Mouse (Mus musculus) left cerebral cortex, adult 2 months (tissue): ENCODE results near the gene Gm1043. TPM values are rescaled to one million over a fixed set of nuclear protein-coding genes. Genes with fewer than 3 reads are reported as not detected.

Source experiments
- DNase-seq, 2 experiments: peaks; one replicate each; pipeline ENCODE4 v3.0.0; 2021 to 2022; ENCODE audit warnings: low spot score in 2 of 2, mixed read lengths in 1 of 2; ENCODE audit errors: extremely low spot score in 1 of 2
- H3K27ac ChIP-seq: fragments of 200-600 bp; 2 replicates; pipeline ENCODE4 v1.8.1; 2022
- H3K4me3 ChIP-seq: fragments of 200-600 bp; 2 replicates; pipeline ENCODE4 v1.8.1; 2022
- CTCF ChIP-seq: fragments of 200-600 bp; IDR thresholded peaks from 2 replicates; pipeline ENCODE4 v1.8.1; 2022; ENCODE audit warnings: antibody characterized with exemption, mild to moderate bottlenecking, moderate library complexity
- intact Hi-C: fragments of 180-260 bp; cut with DNase I; formaldehyde crosslinking; loops from one replicate; pipeline ENCODE4 v1.15.1; 2025
- total RNA-seq, 2 experiments: library from RNA; stranded (reverse); gene quantifications; 2 replicates each; pipeline ENCODE4 v1.2.3; 2021

The Gm1043 gene
- total RNA-seq, 2 experiments from 2014 or later: 42.7 to 48.5 TPM

DNA sequence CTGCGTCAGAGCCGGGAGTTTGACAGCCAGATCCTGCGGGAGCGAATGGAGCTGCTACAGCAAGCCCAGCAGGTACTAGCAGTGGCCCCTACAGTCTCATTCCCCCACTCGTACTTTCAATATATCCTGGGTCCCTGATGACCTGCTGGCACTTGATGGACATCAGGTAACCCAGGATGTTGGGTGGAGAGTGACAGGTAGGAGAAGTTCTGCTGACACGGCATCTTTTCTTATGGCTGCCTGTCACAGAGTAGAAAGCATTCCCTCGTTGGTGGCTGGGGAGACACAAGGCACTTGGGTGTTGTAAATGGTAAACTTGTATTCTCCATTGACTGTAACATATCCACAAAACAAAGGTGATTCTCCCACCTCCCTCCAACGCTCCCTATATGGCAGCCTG lies 56.6 kb downstream of the Gm1043 start:
- TF ChIP-seq CTCF: no peak
- intact Hi-C loops: no loop called here
- Histone ChIP-seq H3K4me3 (no peak overlapping the region), H3K27ac (no peak overlapping the region)
- DNase-seq: no peak

- intact Hi-C loops: no loop called here
- TF ChIP-seq CTCF: peak; percentile 94
- Histone ChIP-seq H3K27ac (no peak overlapping the region), H3K4me3 (no peak overlapping the region)
- DNase-seq: peak; percentile 59 to 64
Measured at GRCm38 (mm10) chr5:37147536-37147935, 62.4 kb downstream of the Gm1043 start.

DNA sequence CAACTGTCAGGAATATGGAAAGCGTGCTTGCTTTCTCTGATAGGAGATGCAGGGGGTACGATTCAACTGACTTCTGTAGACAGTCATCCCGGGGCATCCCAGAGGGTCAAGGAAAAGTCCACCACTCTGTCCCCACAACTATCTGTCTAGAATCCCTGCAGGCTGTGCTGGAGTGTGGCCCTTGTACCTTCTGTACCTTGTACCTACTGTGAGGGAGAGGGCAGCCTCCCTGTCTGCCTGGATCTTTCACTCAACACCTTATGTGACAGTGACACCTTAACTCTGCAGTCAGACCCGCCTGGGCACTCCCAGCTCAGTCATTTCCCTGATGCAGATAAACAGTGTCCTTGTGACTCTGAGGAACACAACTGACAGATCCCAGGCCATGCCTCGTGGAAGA lies 65.5 kb downstream of the Gm1043 start:
- intact Hi-C loops: no loop called here

DNA sequence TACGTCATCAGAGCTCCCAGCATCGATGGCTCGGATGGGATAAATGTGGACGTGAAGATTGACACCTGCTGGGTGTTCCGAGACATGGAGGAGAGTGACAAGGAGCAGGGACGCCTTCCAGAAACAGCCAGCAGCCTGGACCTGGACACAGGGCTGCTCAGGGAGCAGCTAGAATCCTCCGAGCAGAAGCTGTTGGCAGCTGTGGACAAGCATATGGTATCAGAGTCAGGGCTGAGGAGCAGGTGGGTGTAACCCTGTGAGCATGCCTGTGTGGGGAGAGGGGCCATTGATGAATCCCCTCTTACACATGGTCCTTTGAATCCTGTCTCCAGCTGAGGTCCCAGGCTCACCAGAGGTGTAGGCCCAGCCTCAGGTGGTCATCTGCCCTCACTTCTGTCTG lies 69.3 kb downstream of the Gm1043 start:
- no peak overlapping the region for H3K27ac ChIP-seq
- intact Hi-C loops: no loop called here
- no peak for TF ChIP-seq CTCF
- H3K4me3 ChIP-seq: no peak overlapping the region
- no peak for DNase-seq

More for the DNA sequence above, 65.5 kb downstream of the Gm1043 start:
- H3K27ac ChIP-seq: no peak overlapping the region
- no peak for DNase-seq
- TF ChIP-seq CTCF: no peak
- H3K4me3 ChIP-seq: no peak overlapping the region

DNA sequence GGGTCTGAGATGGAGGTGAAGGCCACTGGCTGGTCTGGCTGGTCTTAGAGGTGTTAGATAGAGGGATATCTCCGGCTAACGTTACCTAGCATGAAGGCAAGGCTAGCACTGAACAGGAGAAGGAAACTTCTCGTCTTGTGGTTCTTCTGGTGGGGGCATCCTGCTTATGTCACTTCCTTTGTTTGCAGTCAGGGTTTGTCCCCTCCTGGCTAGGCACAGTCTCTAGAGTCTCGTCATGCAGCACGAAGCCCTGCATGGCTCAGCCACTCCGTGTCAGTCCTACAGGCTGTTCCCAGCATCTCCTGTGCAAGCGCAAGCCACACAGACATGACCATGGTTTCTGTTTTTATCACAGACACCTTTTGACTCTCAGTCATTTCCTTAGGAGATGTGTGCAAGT lies 73.2 kb downstream of the Gm1043 start:
- no peak for TF ChIP-seq CTCF
- Histone ChIP-seq H3K27ac (no peak overlapping the region), H3K4me3 (no peak overlapping the region)
- intact Hi-C loops: no loop called here
- no peak for DNase-seq

- peak; percentile 90 for TF ChIP-seq CTCF
- intact Hi-C loops: loop anchor here (5.0 kb wide), 1 partner anchor 124 kb away; no protein-coding TSS in a partner anchor
- Histone ChIP-seq H3K27ac (peak overlapping the region; percentile 79), H3K4me3 (peak overlapping the region; percentile 51)
- DNase-seq: peak; percentile 87 to 88
Measured at GRCm38 (mm10) chr5:37162871-37163781, 78.0 kb downstream of the Gm1043 start.

DNA sequence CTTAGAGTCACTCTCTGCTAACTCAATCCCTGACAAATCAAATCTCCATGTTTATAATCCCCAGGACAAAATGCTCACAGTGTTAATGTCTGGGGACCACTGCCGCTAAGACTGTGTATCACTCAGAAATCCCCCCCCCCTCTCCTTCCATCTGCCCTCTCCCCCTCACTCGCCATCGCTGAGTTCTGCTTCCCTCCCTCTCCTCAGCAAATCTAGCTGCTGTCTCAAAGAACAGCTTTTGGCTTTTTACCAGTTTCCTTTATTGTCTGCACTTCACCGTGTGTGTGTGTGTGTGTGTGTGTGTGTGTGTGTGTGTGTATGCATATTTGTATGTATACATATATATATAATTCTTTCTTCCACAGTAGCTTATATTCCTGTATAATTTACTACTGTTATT lies 91.3 kb downstream of the Gm1043 start:
- TF ChIP-seq CTCF: no peak
- peak overlapping the region; percentile 81 for H3K27ac ChIP-seq
- no peak for DNase-seq
- intact Hi-C loops: loop anchor here (5.0 kb wide), 1 partner anchor 76 kb away; no protein-coding TSS in a partner anchor
- H3K4me3 ChIP-seq: no peak overlapping the region

DNA sequence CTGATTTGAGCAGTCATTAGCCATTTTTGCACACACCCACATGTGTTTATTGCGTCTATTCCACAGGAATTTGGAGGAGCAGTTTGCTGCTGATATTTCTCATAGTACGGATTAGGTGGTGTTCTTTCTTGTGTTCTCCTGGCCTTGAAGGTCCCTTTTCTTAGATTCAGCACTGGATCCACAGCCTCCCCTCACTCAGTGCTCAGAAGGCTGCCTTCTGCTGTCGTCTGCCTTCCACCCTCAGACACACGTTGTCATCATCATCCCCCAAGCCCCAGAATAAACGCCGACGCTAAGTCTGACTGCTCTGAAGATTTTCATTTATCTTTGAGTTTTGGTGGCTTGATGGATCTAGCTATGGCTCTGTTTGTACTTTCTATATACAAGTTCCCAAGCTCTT lies 91.9 kb downstream of the Gm1043 start:
- DNase-seq: peak in 1 of 2 experiments; percentile 33
- peak overlapping the region; percentile 81 for H3K27ac ChIP-seq
- intact Hi-C loops: loop anchor here (1.0 to 5.0 kb wide), 2 partner anchors 43 to 75 kb away; no protein-coding TSS in a partner anchor
- TF ChIP-seq CTCF: no peak
- no peak overlapping the region for H3K4me3 ChIP-seq

GRCm38 (mm10) chr5:37178811-37179210 lies 93.6 kb downstream of the Gm1043 start:
- H3K27ac ChIP-seq: no peak overlapping the region
- intact Hi-C loops: loop anchor here (5.0 kb wide), 1 partner anchor 73 kb away; no protein-coding TSS in a partner anchor
- DNase-seq: no peak
- TF ChIP-seq CTCF: no peak
- H3K4me3 ChIP-seq: no peak overlapping the region

- no peak for DNase-seq
- TF ChIP-seq CTCF: no peak
- H3K4me3 ChIP-seq: no peak overlapping the region
- intact Hi-C loops: loop anchor here (5.0 kb wide), 1 partner anchor 72 kb away; no protein-coding TSS in a partner anchor
- no peak overlapping the region for H3K27ac ChIP-seq
Measured at GRCm38 (mm10) chr5:37179872-37180271, 94.7 kb downstream of the Gm1043 start.

DNA sequence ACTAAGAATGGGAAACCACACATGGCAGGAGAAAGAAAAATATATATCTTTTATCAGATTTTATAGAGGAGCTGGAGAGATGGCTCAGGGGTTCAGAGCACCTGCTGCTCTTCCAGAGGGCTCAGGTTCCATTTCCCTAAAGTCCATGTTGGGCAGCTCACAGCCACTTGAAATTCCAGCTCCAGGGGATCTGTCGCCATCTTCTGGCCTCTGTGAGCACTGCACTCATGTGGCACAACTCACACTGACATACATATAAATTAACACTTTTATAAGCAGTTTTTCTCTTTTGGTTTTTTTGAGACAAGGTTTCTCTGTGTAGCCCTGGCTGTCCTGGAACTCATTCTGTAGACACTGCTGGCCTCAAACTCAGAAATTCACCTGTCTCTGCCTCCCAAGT lies 95.5 kb downstream of the Gm1043 start:
- H3K27ac ChIP-seq: no peak overlapping the region
- TF ChIP-seq CTCF: peak; percentile 28
- DNase-seq: no peak
- H3K4me3 ChIP-seq: no peak overlapping the region
- intact Hi-C loops: no loop called here

DNA sequence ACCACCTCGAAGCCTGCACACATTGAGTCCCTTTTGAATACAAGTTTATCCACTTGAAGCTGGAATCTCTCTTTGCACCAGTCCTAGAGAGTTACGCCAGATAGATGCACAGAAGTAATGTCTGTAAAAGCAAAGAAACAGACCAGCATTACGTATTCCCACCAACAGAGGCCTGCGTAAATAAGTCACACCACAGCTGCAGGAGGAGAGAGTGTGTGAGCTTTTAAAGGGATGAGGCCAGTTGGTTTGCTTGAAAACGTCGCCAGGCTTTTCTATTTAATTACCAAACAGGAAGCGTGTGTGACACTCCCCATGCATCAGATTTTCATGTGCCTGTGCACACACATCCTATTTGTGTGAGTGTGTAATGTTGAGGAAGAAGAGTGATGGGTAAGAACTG lies 99.4 kb downstream of the Gm1043 start:
- no peak overlapping the region for H3K4me3 ChIP-seq
- TF ChIP-seq CTCF: no peak
- H3K27ac ChIP-seq: no peak overlapping the region
- intact Hi-C loops: no loop called here
- DNase-seq: no peak

- no peak overlapping the region for H3K4me3 ChIP-seq
- no peak for DNase-seq
- no peak overlapping the region for H3K27ac ChIP-seq
- intact Hi-C loops: no loop called here
- TF ChIP-seq CTCF: no peak
Measured at GRCm38 (mm10) chr5:37190378-37190777, 105.2 kb downstream of the Gm1043 start.
